Mouse (Mus musculus): ENCODE results near the gene Olfr648.

- no peak for TF ChIP-seq POLR2A (IDR thresholded peaks at IDR 0.05; ENCODE audit: control insufficient read depth, low read depth, low read length)
- no peak for TF ChIP-seq CTCF (IDR thresholded peaks at IDR 0.05; ENCODE audit: control insufficient read depth, insufficient read depth, insufficient replicate concordance, low read depth, low read length)
Observed at GRCm38 (mm10) chr7:104206197-104206596, 23.0 kb upstream of the Olfr648 start.

Data from testis, adult 2 months (tissue).